In genomic region chr14:59025757-59026156, GRCm38 (mm10) we compare ENCODE assay signal across 7 mouse cellular contexts.
DNase-seq lines count a peak whose midpoint lies in the region; ATAC-seq and TF ChIP-seq lines count a peak whose summit lies in the region.
"Not testable (repeated sequence)": the region's sequence is repeated elsewhere in the genome, so short reads cannot be mapped to it uniquely, and the experiment has no call there.

No protein-coding gene starts in this region.

- ATAC-seq in heart, embryonic 13.5 days (ENCODE audit: extremely low read depth, insufficient number of reproducible peaks, low FRiP score, low TSS enrichment) = not testable (repeated sequence)

- H3K4me2 ChIP-seq in heart, embryonic 13.5 days = peak overlapping the region; percentile 46

- H3K4me1 ChIP-seq in heart, embryonic 13.5 days; kidney, adult 2 months (ENCODE audit: control insufficient read depth, insufficient read depth, low read length): not testable (repeated sequence)

- H3K36me3 ChIP-seq in heart, embryonic 13.5 days; kidney, adult 2 months (ENCODE audit: control insufficient read depth, insufficient read depth, low read length): not testable (repeated sequence)

- DNase-seq in WW6 (ENCODE audit: low read depth, low spot score) = peak; percentile 38
- peak; percentile 20 for DNase-seq in embryo, embryonic 10 days (ENCODE audit: low spot score)
- peak; percentile 35 for DNase-seq in heart, postnatal 4 days
- DNase-seq in kidney, adult 2 months = peak; percentile 91
- peak; percentile 62 to 85 for DNase-seq in kidney, postnatal 25 days
- peak; percentile 76 for DNase-seq in yolk sac, embryonic 10.5 days (ENCODE audit: low spot score)

- H3K27me3 ChIP-seq in heart, embryonic 13.5 days (replicated peaks); kidney, adult 2 months (replicated peaks; ENCODE audit: control insufficient read depth, insufficient read depth, low read length): not testable (repeated sequence)

- H3K27ac ChIP-seq in heart, embryonic 13.5 days (replicated peaks); kidney, adult 2 months (ENCODE audit: insufficient read depth, low read depth, low read length): not testable (repeated sequence)

- H3K9me3 ChIP-seq in heart, embryonic 13.5 days = not testable (repeated sequence)

- H3K9ac ChIP-seq in heart, embryonic 13.5 days = not testable (repeated sequence)

- H3K4me3 ChIP-seq in heart, embryonic 13.5 days = peak overlapping the region; percentile 17; the same call in 1 of the 2 replicates
- H3K4me3 ChIP-seq in kidney, adult 2 months (ENCODE audit: insufficient read depth, low read depth, low read length) = not testable (repeated sequence)

- TF ChIP-seq POLR2A in kidney, adult 2 months (IDR thresholded peaks at IDR 0.05; ENCODE audit: low read depth, low read length) = not testable (repeated sequence)

- not testable (repeated sequence) for TF ChIP-seq CTCF in kidney, adult 2 months (conservative IDR thresholded peaks at IDR 0.05; ENCODE audit: insufficient read depth, insufficient read length, low read depth, low read length)

- WGBS in heart, embryonic 13.5 days = 37% methylated on average over 9 of the region's 9 CpGs
- WGBS in kidney, adult 2 months = 49% methylated on average over 9 of the region's 9 CpGs

Comparison
In these comparisons a context has a peak if more than half of its experiments do, and no peak if none do; other contexts are left out.
1. DNase-seq: peak in every context shown above with its lines; median percentile 91 in kidney, adult 2 months; 76 in yolk sac, embryonic 10.5 days; 74 in kidney, postnatal 25 days; 38 in WW6; 35 in heart, postnatal 4 days; 20 in embryo, embryonic 10 days.